Mouse (Mus musculus) layer of hippocampus, adult 9-11 months (tissue): ENCODE data around the gene Gm20388.
A peak's percentile ranks its signal among the peaks of the same experiment; 100 is the strongest.

Experiments used
- DNase-seq: peaks from one replicate; pipeline ENCODE4 v3.0.0; 2022

Gm20388 gene

DNA sequence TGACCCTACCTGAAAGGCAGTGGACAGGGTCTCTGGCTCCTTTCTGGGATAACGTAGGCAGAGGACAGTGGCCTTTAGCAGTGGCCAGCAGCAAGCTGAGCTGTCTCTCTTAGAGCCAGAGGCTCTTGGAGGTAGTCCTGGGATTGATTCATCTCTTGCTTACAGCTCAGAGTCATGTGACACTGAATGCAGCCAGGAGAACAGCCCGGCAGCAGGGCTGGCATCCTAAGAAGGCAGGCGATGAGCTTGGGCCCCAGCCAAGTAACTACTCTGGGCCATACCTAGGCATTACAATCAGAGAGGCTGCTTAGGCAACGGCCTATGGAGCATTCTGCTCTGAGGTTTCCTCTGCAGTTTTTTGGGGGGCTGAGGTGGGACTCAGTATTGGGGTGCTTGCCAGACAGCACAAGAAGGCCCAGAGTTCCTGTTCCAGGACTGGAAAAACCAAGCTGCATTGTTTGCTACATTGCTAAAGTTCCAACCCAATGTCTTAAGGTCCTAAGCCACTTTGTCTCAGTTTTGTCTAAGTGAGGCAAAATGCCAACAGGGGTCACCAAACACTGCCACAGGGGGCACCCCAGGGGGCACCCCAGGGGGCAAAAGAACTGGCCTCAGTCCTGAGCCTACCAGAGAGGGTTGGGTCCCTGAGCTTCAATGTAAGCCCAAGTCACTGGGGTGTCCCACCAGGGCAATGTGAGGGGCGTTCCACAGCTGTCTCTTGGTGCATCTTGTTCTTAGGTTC is 2437.3 kb downstream of the Gm20388 start:
- DNase-seq: peak; percentile 88

DNA sequence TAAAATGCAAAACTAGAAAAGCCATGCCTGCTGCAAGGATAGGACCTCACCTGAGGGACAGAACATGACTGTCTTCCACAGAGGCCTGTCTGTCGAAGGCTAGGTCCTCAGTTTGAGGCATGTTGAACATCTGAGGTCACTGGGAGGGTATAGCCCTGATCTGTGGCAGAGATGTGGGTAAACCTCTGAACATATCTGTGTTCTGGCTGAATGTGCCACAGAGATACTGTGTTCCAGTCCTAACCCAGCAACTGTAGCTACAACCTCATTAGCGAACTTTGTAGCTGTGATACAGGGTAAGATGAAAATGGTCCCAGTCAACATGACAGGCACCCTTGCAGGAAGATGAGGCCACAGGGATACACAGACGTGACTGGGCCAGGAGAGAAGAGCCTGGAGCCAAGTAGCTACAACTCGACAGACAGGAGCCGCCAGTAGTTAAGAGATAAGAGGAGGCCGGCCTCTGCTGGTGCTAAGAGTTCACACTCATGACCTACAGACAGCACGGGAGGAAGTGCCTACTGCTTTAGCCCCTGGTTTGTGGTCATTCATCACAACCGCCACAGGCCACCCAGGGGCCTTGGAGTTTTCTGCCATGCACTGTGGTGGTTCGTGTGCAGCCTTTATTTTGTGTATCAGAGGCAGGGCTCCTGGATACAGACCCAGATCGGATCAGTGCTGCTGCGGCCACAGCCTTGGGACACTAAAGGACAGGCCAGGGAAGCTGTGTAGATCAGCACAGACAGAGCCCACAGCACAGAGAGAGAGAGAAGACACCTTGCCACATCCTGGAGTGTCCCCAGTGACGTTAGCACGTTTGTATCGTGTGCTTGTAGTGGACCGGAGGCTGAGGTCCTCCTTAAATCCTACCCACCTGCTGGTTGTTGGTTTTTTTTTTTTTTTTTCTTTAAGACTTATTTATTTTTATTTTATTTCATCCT is 2439.0 kb downstream of the Gm20388 start:
- DNase-seq: no peak

DNA sequence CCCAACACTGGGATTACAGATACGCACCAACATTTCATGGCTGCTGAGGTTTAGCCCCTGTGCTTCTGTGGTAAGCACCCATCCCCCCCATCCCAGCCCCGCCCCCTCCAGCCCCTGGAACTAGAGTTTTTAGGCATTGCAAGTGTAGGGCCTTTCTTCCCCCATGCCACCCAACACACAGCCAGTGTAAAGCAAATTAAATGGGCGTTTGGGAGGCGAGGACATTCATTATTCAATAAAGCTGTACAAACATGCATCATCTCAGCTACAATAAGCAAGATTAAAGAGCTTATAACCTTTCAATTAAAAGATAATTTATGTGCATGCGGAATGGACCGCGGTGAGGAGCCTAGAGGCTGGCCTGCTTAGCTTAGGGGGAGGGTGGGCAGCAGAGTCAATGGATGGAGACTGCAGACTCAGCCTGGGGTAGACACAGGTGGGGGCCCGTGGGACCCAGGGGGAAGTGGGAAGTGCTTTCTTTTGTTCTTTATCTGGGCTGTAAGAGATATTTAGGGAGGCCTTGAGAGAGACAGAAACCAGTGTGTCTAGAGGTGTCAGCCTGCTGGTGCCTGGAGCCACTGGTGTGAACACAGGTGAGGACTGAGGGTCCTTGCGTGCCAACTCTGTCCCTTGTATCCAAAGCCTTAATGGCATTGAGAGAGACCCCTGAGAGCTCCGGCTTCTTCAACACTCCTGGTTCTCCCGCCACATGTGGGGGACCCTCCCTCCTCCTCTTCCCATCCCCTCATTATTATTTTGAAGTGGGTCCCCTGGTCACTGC is 2439.9 kb downstream of the Gm20388 start:
- DNase-seq: no peak

DNA sequence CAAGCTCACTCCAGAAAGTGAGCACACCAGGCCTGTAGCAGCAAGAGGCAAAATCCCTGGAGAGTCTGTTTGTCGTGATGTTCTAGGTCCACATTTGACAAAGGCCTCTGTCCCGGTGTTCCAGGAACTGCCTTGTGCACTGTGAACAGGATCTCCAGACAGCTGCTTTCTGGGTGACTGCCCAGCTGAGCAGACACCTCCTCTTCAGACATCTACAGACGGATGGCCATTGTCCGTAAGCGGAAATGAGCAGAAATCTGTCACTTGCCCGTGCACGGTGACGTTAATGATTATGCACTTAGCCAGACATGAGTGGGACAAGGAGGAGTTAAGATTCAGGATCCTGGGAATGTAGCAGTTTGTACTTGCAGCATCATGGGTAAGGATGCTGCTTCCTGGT is 2443.5 kb downstream of the Gm20388 start:
- DNase-seq: no peak

DNA sequence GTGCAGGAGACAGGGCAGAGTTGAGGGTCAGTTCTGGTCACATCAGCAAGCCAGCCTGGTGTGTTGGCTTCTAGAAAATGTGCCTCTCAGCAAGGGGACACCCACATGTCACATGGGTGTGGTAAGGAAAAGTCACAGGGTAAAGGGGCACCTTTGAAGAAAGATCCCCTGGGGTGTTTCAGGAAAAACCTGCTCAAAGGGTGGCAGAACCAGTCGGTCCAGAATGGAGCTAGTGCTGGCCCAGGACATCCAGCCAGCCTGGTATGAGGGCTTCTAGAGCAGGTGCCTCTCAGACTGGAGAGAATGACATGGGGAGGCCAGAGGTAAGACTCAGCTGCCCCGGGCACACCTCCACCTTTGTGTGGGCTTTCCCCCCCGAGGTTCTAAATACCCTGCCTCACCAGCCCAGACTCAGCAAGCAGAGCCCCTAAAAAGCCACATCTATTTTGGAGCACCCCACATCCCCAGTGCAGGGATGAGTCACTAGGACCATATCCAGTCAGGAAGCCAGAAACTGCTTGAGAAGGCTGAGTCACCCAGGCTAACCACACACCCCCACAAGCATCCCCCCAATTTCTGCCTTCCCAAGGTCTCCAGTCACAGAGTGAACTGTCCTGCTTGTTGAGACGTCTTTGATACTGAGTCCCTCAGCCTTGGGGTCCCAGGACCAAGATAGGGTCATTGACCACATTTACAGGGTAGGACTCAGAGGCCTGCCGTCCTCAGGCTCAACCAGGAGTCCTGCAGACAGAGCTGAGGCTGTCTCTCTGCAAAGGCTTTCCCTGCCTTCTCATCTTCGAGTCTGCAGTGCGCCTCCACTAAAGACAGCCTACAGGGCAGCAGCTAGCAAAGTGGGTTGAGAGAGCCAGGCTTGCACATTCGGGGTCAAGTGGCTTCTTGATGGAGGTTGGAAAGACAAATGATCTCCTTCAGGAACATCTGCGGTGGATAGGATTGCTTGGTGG is 2445.3 kb downstream of the Gm20388 start:
- peak; percentile 69 for DNase-seq

DNA sequence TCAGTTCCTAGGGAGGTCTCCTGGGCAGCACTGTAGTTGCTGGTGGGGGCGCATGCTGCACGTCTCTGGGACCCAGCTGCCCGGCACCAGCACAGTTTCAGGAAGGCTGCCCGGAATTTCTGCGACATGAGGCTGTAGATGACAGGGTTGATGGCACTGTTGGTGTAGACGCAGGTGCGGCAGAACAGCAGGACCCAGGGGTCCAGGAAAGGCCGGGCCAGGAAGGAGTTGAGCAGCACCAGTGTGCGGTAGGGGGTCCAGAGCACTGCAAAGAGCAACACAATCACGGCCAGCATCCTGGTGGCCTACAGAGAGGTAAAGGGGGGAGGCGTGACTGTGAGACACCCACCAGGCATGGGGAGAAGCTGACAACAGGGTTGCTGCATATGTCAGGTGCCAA is 2446.6 kb downstream of the Gm20388 start:
- no peak for DNase-seq

DNA sequence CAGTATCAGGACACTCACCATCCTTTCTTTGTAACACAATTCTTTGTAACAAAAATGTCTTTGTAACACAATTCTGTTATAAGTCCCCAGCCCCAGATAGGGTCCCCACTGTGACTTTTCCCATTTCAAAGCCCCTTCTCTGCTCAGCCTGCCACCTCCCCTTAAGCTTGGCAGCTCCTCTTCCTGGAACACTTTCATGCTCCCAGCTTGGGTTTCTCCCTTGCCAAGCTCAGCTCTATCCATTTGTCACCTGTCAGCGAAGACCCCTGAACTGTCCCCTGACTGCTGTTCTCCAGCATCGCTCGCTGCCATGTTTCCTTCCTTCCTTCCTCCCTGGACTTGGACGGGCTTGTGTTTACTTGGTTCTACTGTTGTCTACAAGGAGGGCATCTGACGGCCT is 2447.0 kb downstream of the Gm20388 start:
- DNase-seq: no peak

DNA sequence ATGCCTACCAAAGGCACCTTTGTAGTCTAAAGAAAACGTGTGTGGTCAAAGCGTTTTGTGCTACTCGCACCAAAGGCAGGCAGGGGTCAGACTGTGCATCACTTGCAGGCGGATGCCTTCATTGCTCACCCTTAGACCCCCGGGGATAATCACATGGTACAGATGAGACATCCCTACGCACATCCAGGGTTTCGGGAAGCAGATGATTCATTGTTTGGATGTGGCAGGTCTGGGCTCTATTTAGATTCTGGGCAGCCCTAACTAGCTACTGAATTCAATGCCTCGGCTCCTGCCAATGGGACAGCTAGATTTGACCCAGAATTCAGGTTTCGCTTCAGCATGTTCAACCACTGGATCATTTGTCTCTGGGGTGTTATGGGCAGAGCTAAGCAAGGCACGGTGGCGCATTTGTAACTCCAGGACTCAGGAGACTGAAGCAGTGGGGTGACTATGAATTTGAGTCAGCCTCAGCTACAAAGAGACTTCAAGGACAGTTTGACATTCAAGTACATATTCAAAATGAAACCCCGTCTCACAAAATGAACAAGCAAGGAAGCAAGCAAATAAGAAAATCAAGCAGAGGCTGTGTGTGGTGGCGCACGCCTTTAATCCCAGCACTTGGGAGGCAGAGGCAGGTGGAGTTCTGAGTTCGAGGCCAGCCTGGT is 2448.6 kb downstream of the Gm20388 start:
- no peak for DNase-seq

DNA sequence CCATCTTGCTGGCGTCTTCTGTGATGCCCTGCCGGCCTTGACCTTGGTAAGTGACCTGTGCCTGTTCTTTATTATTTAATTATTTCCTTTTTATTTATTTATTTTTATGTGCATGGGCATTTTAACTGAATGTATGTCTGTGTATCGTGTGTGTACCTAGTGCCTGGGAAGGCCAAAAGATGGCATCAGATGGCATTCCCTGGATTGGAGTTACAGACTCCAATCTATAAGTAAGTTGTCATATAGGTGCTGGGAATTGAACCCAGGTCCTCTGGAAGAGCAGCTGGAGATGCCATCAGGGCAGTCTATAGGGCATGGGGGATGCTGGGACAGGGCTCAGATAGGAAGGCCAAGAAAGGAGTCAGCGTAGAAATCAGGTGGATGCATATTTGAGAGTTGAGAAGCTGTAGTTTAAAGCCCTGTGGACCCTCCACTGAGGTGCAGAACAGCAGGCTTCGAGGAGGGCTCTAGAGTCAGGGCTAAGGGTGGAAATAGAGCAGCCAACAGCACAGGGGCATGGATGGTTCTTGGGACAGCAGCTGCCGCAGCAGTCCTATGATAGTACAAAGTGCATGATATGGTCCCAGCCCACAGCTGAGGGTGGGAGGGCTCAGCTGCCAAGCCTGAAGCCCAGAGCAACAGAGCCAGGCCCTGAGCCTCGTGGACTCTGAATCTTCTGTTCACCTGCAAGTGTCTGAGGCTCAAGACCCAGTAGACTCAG is 2450.2 kb downstream of the Gm20388 start, which contains the start of gene Trhr2:
TSS of gene Trhr2 (minus strand) at position 51 of the 721 bp plus-strand sequence.
- DNase-seq: no peak

DNA sequence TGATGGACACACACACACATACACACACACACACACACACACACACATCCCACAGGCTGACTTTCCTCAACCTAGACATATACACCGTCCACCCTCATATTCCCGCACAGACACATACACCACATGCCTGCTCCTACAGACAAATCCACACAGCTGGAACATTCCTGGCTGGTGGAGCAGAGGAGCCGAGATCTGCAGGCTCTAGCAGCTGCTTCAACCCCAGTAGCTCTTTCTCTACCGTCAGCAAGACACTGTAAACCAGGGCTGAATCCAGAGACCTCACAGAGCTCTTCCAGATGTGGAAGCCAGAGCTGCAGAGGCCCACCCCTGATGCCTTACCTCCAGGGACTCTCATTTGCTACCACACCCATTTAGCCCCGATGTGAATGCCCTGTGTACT is 2451.6 kb downstream of the Gm20388 start:
- no peak for DNase-seq

DNA sequence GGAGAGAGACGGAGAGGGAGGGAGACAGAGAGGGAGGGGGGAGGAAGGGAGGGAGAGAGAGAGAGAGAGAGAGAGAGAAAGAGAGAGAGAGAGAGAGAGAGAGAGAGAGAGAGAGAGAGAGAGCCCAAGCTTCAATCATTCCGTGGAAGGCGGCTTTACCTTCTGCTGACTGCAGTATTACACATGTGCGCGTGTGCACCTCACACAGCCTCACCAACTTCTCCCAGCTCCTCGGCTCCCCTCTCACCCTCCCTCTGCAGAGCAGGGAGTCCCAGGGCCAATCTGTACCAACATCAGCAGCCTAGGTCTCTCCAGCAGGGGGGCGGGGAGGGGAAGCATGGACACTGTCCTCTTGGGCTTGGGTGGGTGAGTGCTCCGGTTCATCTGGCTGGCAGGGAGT is 2452.3 kb downstream of the Gm20388 start:
- no peak for DNase-seq

DNA sequence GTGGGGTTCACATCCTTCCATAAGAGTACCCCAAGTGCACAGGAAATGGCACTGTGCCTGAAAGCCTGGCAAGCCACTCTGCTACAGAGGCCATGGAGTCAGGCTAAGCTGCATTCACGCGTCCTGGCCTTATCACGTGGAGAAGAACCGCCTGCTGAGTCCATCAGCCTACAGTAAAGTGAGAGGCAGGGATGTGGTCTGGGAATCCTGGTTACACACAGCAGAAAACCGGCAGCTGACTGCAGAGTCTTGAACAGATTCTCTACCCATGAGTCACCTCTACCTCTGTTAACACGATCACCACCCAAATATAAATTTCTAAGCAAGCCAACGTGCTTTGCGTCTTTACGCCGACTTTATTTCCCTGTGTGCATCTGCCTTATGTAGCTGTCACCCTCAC is 2457.9 kb downstream of the Gm20388 start:
- no peak for DNase-seq

DNA sequence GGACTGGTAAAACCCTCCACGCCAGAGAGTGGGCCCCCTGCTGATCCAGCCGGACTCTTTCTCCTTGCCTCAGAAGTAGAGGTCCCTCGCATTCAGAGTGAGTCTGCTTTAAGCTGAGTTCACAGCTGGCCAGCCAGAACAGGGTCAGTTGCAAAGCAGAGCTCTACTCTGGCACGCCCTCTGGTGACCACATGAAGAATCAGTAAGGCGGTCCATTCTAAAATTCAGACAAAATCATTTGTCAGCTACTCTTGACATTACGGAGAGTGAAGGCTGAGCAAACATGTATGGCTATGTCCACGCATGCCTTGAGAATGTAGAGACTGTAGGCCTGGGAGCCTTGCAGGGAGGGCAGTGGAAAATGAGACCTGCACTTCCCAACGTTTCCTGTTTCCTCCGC is 2459.0 kb downstream of the Gm20388 start:
- DNase-seq: peak; percentile 42

DNA sequence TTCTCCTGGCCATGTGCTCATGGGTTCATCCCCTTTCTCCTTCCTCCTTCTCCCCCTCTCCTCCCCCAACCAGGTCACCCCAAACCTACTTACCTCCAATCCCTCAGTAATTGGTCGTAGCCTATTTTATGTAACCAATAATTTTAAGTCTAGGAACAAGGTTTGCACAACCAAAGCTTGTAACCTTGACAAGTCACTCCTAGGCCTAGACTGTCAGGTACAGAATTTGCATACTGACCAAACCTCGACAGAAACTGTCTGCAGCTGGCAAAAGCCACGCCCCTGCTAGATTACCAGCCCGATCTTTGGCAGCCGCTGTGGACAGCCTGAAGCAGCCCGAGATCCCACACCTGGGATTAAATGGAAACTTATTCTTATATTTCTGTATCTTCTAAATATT is 2461.1 kb downstream of the Gm20388 start:
- no peak for DNase-seq

DNA sequence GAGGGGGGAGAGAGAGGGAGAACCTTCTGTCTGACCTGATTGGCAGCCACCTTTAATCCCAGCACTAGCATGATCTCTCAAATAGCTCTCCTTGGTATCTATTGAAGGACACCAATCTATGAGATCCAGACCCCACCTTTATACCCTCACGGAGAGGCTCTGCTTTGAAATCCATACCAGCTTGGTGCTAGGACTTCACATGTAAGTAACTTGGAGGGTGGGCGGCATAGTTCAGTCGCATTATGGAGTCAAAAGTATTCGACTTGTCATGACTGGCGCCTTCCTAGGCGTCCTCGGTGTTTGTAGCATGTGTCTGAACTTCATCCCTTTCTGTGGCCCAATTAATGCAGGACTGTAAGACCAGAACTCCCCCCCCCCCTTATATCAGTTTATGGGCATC is 2464.7 kb downstream of the Gm20388 start:
- no peak for DNase-seq

DNA sequence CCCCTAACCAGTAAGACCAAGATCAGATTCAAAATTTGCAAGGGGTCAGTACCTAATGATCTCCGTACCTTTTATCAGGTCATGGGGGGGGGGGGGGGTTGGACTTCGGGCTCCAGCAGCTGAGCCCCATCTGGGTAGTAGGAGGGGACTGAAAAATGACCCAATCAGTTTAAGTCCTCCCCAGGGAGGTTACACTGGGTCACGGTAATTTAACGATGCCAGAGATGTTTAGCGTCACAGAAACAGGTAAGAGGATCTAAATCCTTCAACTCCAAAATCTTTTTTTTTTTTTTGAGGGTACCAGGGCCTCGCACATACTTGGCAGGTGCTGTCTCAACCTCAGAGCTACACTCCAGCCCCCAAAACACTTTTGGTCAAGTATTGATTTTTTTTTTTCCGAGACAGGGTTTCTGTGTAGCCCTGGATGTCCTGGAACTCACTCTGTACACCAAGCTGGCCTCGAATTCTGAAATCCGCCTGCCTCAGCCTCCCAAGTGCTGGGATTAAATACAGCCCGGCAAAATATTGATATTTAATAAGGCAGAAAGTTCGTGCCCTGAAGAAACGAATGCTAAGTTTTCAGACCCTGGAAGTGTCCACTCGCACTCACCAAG is 2465.2 kb downstream of the Gm20388 start:
- DNase-seq: no peak

DNA sequence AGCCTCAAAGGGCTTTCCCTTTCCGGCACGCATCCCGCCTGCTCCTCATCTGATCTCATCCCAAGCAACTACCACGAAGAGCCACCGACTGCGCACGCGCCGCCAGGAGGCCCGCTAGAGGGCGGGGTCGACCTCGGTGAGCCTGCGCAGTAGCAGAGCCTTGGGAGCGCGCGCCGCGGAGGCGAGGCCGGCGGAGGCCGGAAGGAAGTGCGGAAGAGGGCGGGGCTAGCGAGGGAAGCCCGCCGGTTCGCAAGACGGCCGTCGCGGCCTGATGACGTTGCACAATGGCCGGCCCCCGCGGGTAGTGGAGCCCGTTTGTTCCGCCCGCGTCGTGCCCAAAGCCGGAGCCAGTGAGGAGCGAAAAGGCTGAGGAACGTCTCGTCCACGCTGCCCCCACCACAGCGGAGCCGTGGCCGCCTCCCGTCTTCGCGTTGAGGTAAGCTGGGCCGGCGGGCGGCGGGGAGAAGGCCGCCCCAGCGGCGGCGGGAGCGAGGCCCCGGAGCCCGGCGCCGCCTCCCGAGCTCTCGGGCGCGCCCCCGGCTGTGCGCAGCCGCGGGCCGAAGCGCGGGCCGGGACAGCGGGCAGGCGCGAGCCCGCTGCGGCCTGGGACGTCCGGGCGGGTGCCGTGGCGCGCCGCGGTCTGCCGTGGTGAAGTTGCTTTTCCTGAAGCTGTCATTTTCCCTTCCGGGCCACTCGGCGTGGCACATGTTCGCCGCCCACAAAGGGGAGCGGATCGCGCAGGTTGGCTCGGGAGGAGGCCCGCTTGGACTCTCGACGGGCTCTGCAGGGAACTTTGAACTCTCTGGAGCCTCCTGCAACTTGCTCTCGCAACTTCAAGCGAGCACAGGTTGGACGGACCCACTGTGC is 2466.0 kb downstream of the Gm20388 start, which contains the start of gene Zc3h18:
TSS of gene Zc3h18 (plus strand) at position 245 of the 867 bp plus-strand sequence.
- DNase-seq: peak; percentile 99

DNA sequence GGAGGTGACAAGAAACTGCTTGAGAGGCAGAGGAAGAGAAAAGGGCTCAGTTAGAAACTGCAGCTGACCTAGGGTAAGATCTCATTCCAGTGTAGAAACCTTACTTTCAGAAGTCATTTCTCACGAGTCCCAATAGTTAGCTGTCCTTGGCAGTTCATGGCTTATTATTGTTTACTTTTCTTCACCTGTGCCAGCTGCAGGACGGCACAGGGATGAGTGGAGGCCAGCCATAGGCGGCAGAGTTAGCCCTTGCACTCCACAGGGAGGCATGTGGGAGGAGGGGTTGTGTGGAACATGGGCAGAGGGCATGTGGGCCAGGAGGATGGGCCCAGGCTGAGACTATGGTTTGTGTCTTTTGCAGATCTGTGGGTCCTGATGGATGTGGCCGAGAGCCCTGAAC is 2472.4 kb downstream of the Gm20388 start:
- no peak for DNase-seq

DNA sequence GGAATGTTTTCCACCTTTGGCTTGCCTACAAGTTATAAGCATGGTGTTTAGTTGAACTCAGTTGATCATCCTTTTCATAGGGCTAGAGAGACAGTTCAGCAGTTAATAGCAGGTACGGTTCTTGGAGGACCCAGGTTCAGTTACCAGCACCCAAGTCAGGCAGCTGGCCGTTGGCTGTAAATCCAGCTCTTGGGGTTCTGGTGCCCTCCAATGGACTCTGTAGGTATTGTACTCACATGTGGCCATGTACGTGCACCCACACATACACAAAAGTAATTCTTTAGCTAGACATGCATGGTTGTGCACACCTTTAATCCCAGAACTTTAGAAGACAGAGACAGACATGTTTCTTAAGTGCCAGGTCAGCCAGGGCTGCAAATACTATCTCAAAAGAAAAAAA is 2478.7 kb downstream of the Gm20388 start:
- DNase-seq: no peak
